Mouse (Mus musculus): ENCODE results near the gene A3galt2.

Gene A3galt2

GRCm38 (mm10) chr4:128801675-128802465, 46.7 kb downstream of the A3galt2 start:
- no peak for DNase-seq (ENCODE audit: low spot score)

- no peak for DNase-seq (ENCODE audit: low spot score)
Observed at GRCm38 (mm10) chr4:128803569-128803968, 48.4 kb downstream of the A3galt2 start.

- DNase-seq (ENCODE audit: low spot score) = no peak
Observed at GRCm38 (mm10) chr4:128804426-128805149, 49.4 kb downstream of the A3galt2 start.

GRCm38 (mm10) chr4:128805150-128806042, 50.2 kb downstream of the A3galt2 start:
- no peak for DNase-seq (ENCODE audit: low spot score)

- DNase-seq (ENCODE audit: low spot score) = no peak
Observed at GRCm38 (mm10) chr4:128806043-128806826, 51.1 kb downstream of the A3galt2 start, which contains the start of gene Zfp362. Gene Zfp362 (minus strand): TSS chr4:128806045.

GRCm38 (mm10) chr4:128806827-128807179, 51.6 kb downstream of the A3galt2 start:
- DNase-seq (ENCODE audit: low spot score) = no peak

- no peak for DNase-seq (ENCODE audit: low spot score)
Observed at GRCm38 (mm10) chr4:128811382-128812056, 56.4 kb downstream of the A3galt2 start.

GRCm38 (mm10) chr4:128817011-128817410, 61.8 kb downstream of the A3galt2 start:
- no peak for DNase-seq (ENCODE audit: low spot score)

Data from ovary, postnatal 10 days (tissue).